Mouse (Mus musculus) testis, adult 2 months (tissue): ENCODE data around the gene Tmem140.

Experiments used
- CTCF ChIP-seq: fragments of 200-500 bp; IDR thresholded peaks from 2 replicates; pipeline ENCODE4 v1.5.1; 2012; ENCODE audit warnings: low read depth, mild to moderate bottlenecking, inconsistent platforms, low read length, moderate library complexity; ENCODE audit not compliant: control insufficient read depth, insufficient read depth, insufficient replicate concordance
- POLR2A ChIP-seq: fragments of 200-500 bp; IDR thresholded peaks from 2 replicates; pipeline ENCODE4 v1.6.1; 2012; ENCODE audit warnings: low read depth, mild to moderate bottlenecking, inconsistent platforms, low read length, moderate library complexity; ENCODE audit not compliant: control insufficient read depth

- TF ChIP-seq CTCF: no peak
- no peak for TF ChIP-seq POLR2A
Measured at GRCm38 (mm10) chr6:34868507-34869217, 5.7 kb downstream of the Tmem140 start.
